Mouse (Mus musculus) retina, adult 2 months (tissue): ENCODE results near the gene Cuedc1.

Source experiments
- DNase-seq: peaks from one replicate; pipeline ENCODE4 v3.0.0-alpha.2; 2012; ENCODE audit warnings: low read depth, low spot score

Gene Cuedc1

DNA sequence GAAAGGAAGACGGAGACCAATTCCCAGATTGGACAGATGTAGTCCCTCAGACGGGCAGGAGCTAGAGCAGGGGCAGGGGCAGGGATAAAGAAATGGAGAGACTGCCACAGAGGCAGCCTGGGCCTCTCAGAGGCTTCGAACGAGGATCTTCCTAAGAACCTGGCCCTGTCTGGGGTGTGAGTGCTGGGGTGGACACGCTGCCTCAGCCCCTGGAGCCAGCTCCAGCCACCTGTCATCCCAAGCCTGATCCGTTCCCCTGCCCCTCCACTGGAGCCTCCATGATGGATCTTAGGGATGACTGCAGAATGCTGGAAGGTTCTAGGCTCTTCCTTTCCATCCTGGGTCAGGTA lies 20.2 kb downstream of the Cuedc1 start:
- DNase-seq: no peak

DNA sequence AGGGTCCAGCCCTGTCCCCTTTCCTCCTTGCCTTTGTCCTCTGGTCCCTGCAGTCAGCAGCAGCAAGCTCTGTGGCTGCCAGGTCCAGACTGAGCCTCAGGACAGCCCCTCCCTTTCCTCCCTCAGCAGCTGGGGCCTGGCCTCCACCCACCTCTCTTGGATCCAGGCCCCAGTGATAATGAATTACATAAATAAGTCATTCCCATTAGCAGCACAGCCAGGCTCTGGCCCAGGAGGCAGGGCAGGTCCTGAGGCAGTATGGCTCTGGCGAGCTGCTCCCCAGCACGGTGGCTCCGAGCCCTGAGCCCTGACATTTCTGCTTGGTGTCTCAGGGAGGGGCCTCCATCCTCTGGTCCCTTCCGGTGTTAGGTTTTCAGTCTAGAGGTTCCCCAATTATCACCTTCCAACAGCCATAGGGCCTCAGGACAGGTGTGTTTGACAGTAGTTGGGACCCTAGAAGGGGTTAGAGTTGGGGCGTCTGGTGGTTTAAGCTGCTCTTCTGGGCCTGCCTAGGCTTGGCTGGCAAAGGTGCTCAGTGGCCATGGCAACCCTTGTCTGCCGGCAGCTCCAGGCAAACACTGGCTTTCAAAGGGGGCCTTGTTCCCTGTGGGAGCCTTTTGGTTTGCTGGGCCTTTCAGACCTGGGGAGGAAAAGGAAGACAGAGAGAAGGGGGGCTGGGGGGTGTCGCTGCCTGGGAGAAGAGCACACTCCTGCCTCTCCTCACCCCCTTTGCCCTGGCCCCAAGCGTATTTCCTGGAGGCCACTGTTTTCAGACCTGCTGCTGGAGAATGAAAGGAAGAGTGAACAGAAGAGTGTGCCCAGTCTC lies 21.2 kb downstream of the Cuedc1 start:
- DNase-seq: no peak

DNA sequence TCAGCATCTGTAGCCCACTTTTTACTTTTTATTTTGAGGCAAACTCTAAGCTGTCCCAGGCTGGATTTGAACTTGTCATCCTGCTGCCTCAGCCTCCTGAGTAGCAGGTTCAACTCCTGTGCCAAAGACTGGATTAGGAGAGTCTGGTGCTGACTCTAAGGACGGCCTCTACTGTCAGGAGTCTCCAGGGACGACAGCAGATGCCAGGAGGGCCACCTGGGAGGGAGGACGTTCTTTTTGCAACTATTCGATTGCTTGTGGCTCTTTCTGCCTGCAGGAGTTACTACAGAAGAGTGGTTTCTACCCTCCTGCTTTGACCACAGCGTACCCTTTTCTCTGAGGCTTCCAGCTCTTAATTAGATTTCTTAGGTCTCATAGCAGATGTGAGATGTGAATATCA lies 24.7 kb downstream of the Cuedc1 start:
- no peak for DNase-seq

DNA sequence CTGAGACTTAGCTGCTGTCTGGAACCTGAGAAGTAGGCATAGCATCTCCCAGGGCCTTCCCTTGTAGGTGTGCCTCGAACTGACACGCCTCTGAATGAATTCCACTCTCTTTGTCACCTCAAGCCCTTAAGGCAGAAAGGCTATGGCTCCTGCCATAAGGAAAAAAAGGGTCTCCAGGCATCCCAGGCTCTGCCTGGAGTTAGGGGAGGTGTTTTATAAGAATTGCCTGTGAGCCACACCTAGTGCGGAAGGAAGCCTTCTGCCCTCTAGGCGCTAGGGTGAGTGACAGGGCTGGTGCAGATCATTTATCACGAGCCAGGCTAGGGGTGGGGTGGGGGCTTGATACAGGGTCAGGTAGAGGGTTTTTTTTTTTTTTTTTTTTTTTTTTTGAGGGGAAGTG lies 25.2 kb downstream of the Cuedc1 start:
- no peak for DNase-seq

DNA sequence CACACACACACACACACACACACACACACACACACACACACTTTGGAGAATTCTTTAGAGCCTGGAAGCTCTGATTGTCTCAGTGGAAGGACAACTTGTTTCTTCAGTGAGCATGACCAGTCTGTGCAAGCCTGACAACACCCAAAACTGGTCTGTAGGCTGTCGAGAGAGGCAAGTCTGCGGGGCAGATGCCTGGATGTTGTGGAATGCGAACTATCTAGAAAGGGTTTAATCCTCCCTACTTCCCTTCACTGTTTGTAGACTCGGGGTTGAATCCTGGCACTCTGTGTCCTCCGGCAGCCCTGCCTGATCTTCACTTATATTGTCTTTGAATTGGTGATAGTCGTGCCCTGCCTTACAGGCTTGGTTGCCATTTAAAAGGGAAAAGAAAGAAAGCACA lies 25.9 kb downstream of the Cuedc1 start:
- DNase-seq: no peak

DNA sequence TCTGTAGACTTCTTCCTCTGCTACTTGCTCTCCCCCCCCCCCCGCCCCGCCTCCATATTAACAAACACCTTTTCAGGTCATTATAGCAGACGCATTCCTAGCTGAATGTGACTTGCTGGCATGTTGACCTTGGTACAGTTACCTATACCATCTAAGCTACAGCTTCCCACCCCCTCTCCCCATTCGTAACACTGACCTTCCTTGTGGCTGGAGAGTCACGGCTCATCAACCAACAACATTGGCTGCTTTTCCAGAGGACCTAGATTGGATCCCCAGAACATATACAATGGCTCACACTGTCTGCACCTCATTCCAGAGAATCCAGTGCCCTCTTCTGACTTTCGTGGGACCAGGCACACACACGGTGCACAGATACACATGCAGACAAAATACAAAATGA lies 27.6 kb downstream of the Cuedc1 start:
- no peak for DNase-seq

DNA sequence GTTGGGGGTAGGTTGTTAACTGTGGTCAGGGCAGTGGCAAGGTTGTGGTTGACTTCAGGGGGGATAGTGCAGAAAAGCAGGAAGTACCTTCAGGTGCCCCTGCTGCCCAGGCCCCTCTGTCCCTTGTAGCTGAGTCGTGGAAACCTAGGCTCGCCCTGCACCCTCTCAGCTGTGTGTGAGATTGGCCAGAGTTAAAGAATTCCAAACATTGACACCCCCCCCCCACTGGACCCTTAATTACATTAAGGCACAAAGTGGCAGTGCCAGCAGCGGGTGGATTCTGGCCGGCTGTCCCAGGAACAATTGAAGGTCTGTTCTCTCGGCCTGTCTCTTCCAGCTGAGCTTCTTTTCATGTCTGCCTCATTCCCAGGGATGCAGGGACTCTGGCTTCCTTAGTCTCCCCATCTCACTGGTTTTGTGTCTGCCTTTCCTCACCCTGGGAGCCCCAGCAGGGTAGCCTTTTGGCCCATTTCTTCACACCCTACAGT lies 28.5 kb downstream of the Cuedc1 start:
- DNase-seq: no peak

DNA sequence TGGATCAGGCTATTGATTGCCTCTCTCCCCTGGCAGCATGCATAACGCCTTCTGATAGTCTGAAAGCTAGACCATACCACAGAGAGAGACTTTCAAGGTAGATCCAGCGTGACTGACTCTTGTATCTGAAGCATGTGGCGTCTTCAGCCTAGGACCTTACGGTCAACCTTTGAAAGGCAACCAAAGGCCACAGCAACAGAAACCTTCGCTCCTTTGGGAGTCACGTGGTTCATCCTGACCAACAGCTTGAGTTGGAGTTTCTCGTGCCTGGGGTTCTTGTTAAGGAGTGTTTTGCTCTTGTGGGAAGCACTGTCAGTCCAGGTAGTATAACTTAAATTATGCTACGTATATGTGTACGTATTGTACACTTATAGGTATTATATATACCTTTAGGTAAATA lies 30.6 kb downstream of the Cuedc1 start:
- DNase-seq: no peak

DNA sequence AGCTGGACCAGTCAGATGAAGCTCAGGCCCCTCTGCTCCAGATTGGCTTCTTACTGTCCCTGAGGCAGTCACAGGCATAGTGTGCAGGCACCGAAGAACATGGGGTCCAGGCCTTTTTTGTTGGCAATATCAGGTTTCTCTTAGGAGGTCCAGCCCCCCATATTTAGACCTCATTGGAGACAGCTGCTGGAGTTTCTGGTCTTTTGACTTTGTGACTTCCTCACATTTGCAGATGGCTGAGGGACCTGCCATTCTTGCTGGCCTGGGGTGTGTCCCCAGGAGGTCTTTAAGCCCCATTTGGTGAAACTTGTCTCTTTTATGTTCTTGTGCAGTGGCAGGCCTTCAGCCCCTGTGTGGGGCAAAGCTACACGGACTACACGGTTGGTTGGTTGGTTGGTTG lies 31.4 kb downstream of the Cuedc1 start:
- no peak for DNase-seq

DNA sequence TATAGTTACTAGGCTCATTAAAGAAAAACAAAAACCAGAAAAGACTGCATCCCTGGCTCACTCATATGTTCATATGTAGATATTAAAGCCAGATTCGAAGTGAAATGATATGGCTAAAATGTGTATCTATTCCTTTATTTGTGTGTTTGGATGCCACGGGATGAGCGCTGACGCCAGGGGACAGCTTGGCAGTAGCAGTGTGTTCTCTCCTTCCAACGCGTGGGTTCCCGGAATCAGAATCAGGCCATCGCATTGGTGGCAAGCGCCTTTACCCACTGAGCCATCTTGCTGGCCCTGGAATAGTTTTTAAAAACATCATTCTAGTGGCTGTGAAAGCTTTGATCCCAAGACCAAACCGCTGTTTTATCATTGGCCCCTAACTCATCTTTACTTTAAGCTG lies 32.1 kb downstream of the Cuedc1 start:
- DNase-seq: no peak

DNA sequence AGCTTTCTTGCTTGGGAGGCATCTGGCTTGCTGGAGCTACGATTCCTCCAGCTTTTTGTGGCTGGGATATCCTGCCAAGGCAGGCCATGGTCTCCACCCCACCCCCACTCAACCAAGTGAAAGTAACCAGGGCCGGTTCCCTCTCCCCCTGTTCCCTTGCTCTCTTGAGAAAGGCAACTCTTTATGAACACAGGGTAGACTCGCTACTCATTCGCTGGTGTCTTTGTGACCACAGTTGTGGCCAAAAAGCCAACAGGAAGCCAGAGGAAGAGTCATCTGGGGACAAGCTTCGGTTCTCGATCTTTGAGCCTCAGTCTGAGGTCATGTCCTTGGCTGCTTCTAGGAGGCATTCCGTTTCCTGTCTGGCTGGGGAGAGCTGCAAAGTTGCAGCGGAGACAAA lies 34.0 kb downstream of the Cuedc1 start:
- no peak for DNase-seq

DNA sequence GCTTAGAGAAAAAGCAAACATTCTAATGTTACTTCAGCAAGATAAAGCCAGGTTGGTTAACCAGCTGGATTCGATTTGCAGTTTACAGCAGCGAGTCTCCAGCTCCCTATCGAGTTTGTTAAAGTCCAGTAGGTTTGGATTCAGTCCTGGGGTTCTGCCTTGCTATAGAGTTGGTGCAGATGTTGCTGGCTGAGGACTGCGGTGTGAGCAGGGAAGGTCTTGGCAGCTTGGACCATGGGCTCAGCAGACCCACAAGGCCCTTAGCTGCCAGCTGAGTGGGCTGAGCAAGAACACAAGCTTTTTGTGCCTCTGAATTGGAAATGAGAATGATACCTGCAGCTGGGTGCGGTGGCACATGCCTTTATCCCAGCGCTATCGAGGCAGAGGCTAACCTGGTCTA lies 37.4 kb downstream of the Cuedc1 start:
- DNase-seq: no peak

DNA sequence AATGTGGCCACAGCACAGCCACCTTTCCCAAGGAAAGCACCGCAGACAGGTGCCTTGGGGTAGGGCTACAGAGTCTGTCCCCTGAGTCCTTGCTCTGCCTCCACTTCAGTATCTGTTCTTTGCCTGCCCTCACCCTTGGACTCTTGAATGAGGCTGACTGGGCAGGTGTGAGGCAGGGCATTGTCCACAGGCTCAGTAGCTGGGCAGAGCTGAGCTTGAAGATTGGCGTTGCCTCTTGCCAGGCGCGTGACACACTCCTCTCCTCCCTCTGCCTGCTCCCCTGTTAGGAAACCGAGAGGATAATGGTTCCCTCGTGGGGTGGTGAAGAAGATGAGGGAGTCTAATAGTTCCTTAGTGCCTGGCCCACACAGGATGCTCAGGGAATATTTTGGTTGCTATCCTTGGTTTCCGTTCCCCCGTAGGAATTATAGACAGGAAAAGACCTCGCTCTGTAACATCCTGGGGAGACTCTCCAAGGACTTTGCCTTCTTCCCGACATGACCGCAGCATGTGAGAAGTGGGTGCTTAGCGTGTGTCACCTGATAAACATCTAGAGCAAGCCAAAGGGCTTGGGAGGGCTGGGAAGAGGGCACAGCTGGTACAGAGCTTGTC lies 40.1 kb downstream of the Cuedc1 start:
- DNase-seq: no peak

DNA sequence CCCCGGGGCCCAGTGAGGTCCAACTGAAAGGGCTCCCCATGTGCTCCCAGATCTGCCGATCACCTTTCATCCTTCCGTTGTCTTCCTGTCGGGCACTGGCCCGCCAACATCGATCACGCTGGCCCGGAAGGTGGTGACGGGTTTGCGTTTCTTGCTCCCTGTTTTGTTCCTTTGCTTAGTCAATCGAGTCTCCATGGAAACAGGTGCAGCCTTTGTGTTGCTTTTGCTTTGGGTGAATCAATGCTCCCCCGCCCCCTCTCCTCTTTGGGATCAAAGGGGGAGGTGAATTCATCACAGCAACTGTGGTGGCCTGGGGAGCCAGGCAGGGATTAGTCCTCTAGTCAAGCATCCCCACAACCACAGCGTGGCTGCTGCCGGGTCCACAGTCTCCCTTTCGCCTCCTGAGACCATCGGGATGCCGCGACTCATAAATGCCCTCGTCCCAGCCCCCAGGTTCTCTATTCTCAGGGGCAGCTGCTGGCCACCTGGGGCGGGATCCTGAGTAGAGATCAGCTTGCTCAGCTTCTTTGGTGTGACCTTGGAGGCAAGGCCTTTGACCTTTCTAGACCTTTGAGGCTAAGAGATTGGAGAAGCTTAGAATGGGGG lies 41.5 kb downstream of the Cuedc1 start:
- DNase-seq: no peak

DNA sequence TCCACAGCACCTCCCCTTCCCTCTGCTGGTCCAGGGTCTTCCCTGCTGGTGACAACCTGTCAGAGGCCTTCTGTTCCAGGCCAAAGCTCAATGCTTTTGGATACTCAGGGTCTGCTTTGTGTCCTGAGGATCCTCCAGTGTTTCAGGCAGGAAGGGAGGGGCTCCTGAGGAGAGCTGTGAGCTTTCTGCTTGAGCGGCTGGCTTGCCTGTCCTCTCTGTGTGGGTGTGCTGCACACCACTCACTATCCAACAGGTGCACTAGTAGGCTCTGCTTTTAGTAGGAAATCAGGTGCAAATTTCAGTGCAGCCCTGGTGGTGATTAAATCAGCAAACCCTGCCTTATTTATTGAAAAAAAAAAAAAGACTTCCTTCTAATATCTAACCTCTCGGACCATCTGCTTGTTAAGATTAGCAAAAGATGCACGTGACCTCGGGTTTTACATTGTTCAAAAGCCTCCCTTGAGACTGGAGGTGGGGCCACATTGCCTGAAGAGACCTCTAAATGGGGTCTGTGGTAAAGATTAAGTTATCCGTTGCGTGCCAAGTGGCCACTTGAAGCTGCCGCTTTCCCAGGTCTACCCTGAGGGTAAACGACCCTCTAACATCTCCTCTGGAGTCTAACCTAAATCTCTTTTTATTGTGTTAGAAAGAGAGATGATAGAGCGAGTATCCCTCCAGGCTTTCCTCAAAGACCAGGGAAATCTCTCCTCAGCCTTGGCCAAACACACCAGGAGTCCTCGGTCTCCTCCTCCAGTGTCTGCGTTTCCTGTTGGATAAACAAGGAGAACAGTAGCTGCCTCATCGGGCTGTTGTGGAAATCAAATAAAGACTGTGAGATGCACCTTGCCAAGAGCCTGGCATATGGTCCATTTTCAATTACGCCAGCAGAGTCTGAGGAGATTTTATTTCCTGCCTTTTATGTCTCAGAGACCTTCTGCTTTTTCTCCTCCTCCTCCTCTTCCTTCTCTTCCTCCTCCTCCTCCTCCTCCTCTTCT lies 42.5 kb downstream of the Cuedc1 start:
- DNase-seq: no peak

DNA sequence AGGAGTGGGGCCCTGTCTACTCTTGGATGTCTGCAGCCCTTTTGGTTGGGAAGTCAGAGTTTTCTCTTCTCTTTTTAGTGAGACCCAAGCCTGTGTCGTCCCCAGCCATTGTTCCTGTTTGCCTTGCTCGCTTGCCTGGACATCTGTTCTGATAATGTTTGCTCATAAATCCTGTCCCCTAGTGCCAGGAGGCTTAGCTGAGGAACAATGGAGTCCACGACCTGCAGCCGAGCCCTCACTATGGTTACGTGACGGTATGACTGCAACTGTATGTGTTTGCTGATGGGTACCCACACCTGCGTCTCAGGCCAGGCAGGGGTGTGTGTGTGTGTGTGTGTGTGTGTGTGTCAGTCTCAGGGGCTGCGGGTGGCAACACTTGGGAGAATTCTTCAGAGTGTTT lies 44.5 kb downstream of the Cuedc1 start:
- no peak for DNase-seq

DNA sequence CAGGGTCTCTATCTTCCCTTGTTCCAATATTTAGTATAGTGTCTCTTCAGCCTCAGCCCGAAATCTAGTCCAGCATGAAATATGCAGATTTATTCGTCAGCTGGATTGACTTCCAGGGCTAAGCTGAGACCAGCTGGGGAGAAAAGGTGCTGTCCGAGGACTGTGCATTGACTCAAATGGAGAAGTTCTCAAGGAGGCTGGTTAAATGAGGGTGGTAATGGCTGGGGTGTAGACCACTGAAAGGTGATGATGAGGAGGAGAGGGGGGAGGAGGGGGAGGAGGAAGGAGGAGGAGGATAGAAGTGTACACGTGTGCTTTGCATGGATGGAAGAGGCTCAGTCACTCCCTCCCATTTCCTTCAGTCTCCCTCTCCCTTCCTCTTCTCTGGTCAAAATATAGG lies 46.2 kb downstream of the Cuedc1 start:
- no peak for DNase-seq

DNA sequence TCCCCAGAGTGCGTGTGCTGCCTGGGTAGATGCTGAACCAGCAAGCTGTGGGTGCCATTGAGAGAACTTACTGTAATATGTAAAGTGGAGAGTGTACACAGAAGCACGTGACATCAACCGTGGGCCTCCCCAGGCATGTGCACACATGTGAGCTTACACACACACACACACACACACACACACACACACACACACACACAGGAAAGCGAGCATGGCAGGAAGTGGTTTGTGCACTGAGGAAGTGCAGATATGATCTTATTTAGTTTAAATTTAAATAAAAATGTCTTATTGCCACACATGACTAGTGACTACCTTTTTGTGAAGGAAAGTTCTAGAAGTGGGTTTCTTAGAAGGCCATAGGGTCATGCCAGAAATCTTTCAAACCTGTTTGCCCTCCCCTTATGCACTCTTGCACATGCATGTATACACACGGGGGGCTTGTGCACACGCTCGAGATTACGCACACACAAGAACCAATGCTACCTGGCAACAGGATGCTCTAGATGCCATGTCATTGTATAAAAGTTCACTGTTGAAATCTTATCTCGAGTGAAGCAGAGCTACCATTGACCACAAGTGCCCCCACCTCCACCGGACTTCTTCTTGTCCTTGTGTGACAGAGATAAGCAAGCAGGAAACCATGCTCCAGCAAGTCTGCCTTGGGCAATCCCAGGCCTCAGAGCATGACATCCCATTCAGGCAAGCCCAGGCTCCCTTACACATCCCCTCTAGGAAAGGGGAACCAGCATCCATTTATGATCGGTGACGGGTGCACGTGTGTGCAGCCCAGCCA lies 47.6 kb downstream of the Cuedc1 start:
- no peak for DNase-seq

DNA sequence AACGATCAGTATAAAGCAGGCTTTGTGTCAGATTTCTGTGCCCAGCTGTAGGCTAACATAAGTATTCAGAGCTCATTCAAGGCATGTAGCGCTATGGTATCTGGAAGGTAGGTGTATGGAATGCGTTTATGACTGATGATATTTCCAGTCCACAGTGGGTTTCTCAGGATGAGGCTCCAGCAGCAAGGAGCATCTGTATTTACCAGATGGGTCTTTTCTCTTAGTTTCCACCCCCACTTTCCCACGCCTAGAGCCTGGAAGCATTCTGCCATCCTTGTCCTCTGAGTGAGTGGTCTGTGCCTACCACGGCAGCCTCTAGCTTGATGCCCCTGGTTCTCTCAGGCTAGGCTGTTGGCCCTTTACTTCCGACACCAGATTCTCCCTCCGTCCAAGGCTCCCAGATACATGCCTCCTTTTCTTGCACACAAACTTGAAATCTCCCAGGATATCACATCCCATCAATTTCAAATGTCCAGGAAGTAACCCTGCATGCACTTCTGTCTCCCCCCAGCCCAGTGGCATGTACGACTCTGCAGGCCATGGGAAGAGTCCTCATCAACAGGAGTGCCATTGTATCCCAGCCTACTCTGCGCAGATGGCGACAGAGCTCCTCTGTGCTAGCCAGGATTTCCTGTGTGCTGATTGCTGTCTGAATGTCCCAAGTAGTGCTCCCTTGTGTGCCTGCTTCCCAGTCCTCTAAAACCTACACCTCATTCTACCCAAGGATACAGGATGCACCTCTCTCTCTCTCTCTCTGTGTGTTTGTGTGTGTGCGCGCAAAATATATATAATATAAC lies 48.6 kb downstream of the Cuedc1 start:
- DNase-seq: no peak

DNA sequence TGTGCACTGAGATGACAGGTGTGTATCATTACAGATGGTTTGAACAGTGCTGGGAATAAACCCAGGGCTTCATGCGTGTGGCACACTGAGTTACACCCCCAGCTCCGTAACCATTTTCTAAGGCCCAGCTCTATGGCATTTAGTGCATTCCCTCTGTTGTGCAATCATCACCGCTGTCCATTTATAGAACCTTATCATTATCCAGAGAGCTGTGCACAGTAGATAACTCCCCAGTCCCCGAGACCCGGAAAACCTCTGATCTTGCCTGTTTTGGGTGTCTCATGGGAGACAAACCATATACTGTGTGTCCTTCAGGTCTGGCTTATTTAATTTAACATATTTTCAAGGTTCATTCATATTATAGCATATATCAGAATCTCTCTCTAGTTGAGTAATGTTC lies 49.5 kb downstream of the Cuedc1 start:
- no peak for DNase-seq
